Mouse (Mus musculus) megakaryocyte-erythroid progenitor cell, adult 5-6 weeks (primary cell): ENCODE measurements around the gene Pepd. TPM values are rescaled to one million over a fixed set of nuclear protein-coding genes. Genes with fewer than 3 reads are reported as not detected.

Source experiments
- ATAC-seq: replicated peaks from 2 replicates; pipeline ENCODE4 v1.8.0; 2016; ENCODE audit warnings: mild to moderate bottlenecking, inconsistent platforms; ENCODE audit not compliant: severe bottlenecking, poor library complexity, low FRiP score, low TSS enrichment
- total RNA-seq, 2 experiments: library from RNA; stranded (forward) in 1 of 2; stranded (reverse) in 1 of 2; fragments of 200-1000, 215-1000 nt in 1 of 2; fragments of >200 nt in 1 of 2; fragmentation: Nextera tagmentation in 1 of 2; gene quantifications; 2 replicates each; pipeline ENCODE4 v1.2.3; 2014 to 2017

The Pepd gene
- total RNA-seq, 2 experiments from 2014 or later, result 20.8 to 31.1 TPM

DNA sequence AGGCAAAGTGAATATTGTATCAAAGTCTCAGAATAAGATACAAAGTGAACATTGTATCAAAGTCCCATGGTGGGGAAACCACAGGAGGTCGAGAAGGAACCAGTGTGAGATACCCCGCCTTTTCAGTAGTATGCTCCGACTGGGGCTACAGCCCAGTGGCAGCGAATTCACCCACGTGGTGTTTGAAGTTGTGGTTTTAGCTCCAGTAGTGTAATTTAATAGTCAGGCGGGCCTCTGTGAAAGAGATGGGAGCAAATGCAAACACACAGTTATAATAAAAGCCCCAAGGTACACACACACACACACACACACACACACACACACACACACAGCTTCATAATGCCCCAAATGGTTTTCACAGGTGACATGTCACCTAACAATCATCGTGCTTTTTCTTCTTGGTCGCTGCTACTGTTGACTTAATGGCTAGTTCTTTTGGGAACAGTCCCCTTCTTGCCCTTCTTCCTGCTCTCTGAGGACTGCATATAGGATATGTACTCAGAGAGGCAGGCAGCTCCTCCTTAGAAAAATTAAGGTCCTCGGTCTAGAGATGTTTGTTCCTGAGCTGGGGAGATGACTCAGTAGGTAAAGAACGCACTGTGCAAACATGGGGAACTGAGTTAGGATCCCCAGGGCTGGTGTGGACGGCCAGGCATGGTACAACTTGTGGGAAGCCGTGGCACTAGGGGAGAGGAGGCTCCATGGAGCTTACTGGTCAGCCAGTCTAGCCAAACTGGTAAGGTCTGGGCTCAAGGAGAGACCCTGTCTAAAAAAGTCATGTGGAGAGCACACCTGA, 172.6 kb downstream of the Pepd start:
- no peak for ATAC-seq

DNA sequence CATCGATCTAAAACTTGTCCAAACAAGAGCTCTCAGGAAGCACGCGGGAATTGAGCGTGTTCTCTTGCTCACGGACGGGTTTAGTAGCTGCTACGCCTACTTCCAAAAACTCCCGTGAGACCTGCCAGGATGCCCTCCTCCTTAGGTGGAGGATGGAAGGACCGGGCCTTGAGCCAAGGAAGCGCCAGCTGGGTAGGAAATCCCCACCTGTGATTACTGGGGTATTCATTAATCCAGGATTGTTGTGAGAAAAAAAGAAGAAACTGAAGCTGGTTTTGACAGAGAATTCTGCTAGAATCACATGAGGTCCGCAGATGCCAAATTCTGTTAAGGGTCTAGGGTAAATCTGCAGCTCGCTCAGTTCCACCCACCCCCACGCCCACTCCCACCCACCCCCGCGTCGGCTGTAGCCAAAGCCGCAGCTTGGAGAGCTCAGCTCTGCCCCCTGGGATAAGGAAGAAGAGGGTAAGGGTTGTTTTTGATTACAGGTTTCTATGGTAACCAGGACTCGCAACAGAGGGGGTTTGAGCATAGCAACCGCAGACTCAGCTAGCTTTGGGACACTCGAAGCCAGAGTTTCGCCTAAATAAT, 174.2 kb downstream of the Pepd start:
- peak; percentile 81 for ATAC-seq

- no peak for ATAC-seq
Observed at GRCm38 (mm10) chr7:35090550-35090949, 178.4 kb downstream of the Pepd start.

Other genes with a start within 250 kb of the Pepd start
- gene Chst8, start 99.7 kb upstream of the Pepd start, total RNA-seq (2014; fragmentation: Nextera tagmentation), result not detected in 2 replicates
- not detected in 2 replicates for gene Chst8, start 99.7 kb upstream of the Pepd start, total RNA-seq (2017)
- gene Cebpg, start 144.2 kb downstream of the Pepd start, total RNA-seq (2014; fragmentation: Nextera tagmentation), result 20.7 and 21.9 TPM in 2 replicates
- gene Cebpg, start 144.2 kb downstream of the Pepd start, total RNA-seq (2017), result 30.2 and 54.0 TPM in 2 replicates
- gene Cebpa, start 206.9 kb downstream of the Pepd start, total RNA-seq (2014; fragmentation: Nextera tagmentation), result 0.37 and 1.6 TPM in 2 replicates
- 1.9 TPM in 1 of 2 replicates, not detected in the other for gene Cebpa, start 206.9 kb downstream of the Pepd start, total RNA-seq (2017)